Mouse (Mus musculus) effector memory CD4-positive, alpha-beta T cell, adult 5 months (primary cell): Measurements from ENCODE around the gene Vmn2r113. TPM values are rescaled to one million over a fixed set of nuclear protein-coding genes. Genes with fewer than 3 reads are reported as not detected.

Source experiments
- polyA plus RNA-seq: library from polyadenylated mRNA; unstranded; fragments of 100-300 nt; shearing (Covaris generic); gene quantifications from one replicate; pipeline ENCODE4 v1.2.1, GENCODE M21; 2017

Vmn2r113 gene
- polyA plus RNA-seq: 0.16 TPM

DNA sequence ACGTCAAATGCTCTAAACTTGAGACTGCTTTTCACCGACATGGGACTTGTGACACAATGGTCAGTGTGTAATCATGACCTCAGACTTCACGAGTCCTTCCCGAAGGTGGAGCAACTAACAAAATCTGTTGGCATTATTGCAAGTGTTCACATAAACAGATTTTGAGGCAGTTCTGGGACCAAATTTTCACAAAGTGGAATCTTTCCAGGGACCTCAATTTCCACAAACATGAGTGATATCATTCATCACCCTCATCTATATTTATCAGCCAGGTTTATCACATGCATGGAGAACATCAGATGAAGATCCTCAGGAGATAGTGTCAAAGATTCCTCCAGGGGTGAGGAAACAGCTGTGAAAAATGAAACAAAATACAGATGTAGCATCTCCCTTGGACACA lies at the start of gene Vmn2r113:
Vmn2r113 (plus strand) TSS at position 301 of the 400 bp plus-strand sequence.

Other genes starting within 250 kb of the Vmn2r113 start
- gene Zfp945, start 75.8 kb upstream of the Vmn2r113 start, polyA plus RNA-seq: 15.3 TPM
- gene Vmn2r-ps130, start 118.2 kb downstream of the Vmn2r113 start, polyA plus RNA-seq: not detected